Mouse (Mus musculus): ENCODE measurements around the gene Def6. TPM values are rescaled to one million over a fixed set of nuclear protein-coding genes. Genes with fewer than 3 reads are reported as not detected.
A peak's percentile ranks its signal among the peaks of the same experiment; 100 is the strongest.

The Def6 gene
- total RNA-seq (2021): 1 to 10 TPM; 2.9 to 4.5 TPM
- polyA plus RNA-seq (2012; rRNA removed): 3.4 and 4.0 TPM in 2 replicates
- long read RNA-seq: 0 reads

DNA sequence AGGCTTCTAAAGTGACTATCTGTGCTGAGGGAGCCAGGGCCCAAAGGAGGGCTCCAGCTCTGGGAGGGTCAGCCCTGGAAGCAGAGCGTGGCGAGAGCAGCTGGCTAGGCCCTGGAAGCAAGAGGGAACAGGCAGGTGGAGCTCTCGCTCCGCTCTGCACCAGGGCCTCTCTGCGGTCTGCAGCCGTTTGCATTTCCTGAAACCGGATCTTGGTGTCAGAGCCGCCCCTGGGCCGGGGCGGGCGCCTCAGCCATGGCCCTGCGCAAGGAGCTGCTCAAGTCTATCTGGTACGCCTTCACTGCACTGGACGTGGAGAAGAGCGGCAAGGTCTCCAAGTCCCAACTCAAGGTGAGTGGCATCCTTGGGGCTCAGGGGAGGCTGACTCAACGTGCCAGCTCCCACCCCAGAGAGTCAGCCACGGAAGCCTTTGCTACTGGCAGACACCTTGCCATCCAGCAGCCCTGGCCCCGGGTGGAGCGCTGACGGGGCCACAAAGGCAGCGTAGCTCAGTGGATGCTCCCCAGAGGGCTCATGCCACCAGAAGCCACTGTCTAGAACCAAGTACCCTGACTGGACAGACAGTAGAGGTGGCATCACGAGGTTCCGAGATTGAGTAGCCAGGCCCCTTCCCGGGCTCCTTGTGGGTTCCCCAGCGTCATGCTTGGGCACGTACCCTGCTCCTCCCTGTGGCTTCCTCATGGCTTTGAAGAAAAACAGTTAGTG is at the start of gene Def6:
Gene Def6, plus strand, starts transcription at position 188 of the 723 bp plus-strand sequence.
- TF ChIP-seq CTCF (IDR thresholded peaks at IDR 0.05) (peak; percentile 80), POLR2A (IDR thresholded peaks at IDR 0.05; ENCODE audit: insufficient read depth, low read depth, low read length) (peak; percentile 85), EP300 (IDR thresholded peaks at IDR 0.05; ENCODE audit: insufficient read depth, low read depth, low read length) (peak; percentile 61; the same call in 1 of the 2 replicates)

DNA sequence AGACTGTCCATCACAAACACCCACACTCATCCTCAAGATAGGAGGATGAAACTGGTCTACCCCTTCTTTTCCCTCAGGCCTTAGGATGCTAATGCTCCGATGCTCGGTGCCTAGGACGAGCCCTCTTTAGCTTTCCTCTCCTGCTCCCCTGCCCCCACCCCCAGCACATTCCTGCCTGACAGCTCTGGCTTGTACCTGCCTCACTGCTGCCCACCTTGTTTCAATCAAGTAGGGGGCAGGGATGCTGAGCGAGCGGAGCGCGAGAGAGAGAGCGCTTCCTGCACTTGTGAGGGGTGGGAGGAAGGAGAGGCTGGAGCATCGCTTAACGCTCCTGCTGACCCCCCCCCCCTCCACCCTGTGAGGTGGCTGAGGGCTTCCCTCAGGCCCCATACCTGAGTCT is 47.2 kb upstream of the Def6 start:
- Histone ChIP-seq H3K9ac (ENCODE audit: low read depth, low read length) (no peak overlapping the region), H3K79me2 (replicated peaks; ENCODE audit: control insufficient read depth, insufficient read depth, low read length) (no peaks in the 10 kb centered on the region), H3K27ac (no peak overlapping the region), H3K4me1 (ENCODE audit: control insufficient read depth, insufficient read depth, low read length) (no peaks in the 10 kb centered on the region), H3K4me3 (no peak overlapping the region), H3K27me3 (ENCODE audit: control insufficient read depth, insufficient read depth, low read length) (no peaks in the 10 kb centered on the region; the same call in 1 of the 2 replicates), H3K36me3 (ENCODE audit: control insufficient read depth, insufficient read depth, low read length) (no peaks in the 10 kb centered on the region)
- intact Hi-C loops (cut with DNase I): loop anchor here (5.0 to 10.0 kb wide), 2 partner anchors 173 to 246 kb away; no protein-coding TSS in a partner anchor
- WGBS: 15% methylated on average over 10 of the region's 10 CpGs
- no peak for DNase-seq
- no peak for TF ChIP-seq CTCF (IDR thresholded peaks at IDR 0.05)
- TF ChIP-seq POLR2A (IDR thresholded peaks at IDR 0.05; ENCODE audit: insufficient read depth, low read depth, low read length): no peak
- no peak for TF ChIP-seq EP300 (IDR thresholded peaks at IDR 0.05; ENCODE audit: insufficient read depth, low read depth, low read length)

More for the DNA sequence above, at the start of gene Def6:
- intact Hi-C loops (cut with DNase I): loop anchor here (1.0 to 10.0 kb wide), 4 partner anchors 15 to 317 kb away; no protein-coding TSS in a partner anchor
- H3K36me3 ChIP-seq (ENCODE audit: control insufficient read depth, insufficient read depth, low read length): no peaks in the 10 kb centered on the region
- 19% methylated on average over 26 of the region's 26 CpGs for WGBS
- H3K79me2 ChIP-seq (replicated peaks; ENCODE audit: control insufficient read depth, insufficient read depth, low read length): no peaks in the 10 kb centered on the region
- peak within 1 kb of the TSS; percentile 82 for H3K9ac ChIP-seq (ENCODE audit: low read depth, low read length)
- H3K27me3 ChIP-seq (ENCODE audit: control insufficient read depth, insufficient read depth, low read length): no peaks in the 10 kb centered on the region
- H3K27ac ChIP-seq: peak within 1 kb of the TSS; percentile 85
- peaks cover 2% of the 10 kb centered on the region; the same call in 1 of the 2 replicates for H3K4me1 ChIP-seq (ENCODE audit: control insufficient read depth, insufficient read depth, low read length)
- H3K4me3 ChIP-seq: peak within 1 kb of the TSS; percentile 71
- peak; percentile 84 to 89 for DNase-seq

DNA sequence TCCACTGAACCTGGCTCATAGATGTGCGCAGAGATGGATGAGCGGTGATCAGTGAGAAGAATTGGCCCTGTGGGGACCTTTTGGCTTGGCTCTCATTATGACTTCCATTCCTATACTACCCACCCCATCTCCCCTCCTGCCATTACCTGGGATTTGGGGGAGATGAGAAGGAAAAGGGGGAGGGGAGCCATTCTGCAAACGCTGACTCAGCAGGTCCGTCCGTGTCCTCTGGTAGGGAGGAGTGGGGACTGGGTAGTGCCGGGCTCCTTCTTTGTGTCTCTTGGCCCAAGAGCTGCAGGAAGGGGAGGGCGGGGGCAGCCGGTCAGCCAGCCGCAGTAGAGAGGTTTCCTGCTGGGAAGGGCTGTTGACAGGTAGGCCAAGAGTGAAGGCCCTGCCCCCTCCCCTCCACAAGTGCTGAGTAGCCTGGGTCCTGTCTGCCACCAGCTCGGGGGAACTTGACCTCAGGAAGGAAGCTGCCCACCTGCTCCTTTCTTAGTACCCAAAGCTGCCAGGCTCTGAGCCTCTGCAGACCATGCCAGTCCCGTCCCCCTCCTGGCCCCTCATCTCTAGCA is 46.2 kb upstream of the Def6 start:
- H3K27me3 ChIP-seq (ENCODE audit: control insufficient read depth, insufficient read depth, low read length): no peaks in the 10 kb centered on the region; the same call in 1 of the 2 replicates
- intact Hi-C loops (cut with DNase I): loop anchor here (5.0 to 10.0 kb wide), 2 partner anchors 174 to 247 kb away; no protein-coding TSS in a partner anchor
- no peak for DNase-seq
- no peak overlapping the region for H3K27ac ChIP-seq
- H3K36me3 ChIP-seq (ENCODE audit: control insufficient read depth, insufficient read depth, low read length): no peaks in the 10 kb centered on the region
- H3K9ac ChIP-seq (ENCODE audit: low read depth, low read length): no peak overlapping the region
- WGBS: 15% methylated on average over 11 of the region's 11 CpGs
- H3K4me1 ChIP-seq (ENCODE audit: control insufficient read depth, insufficient read depth, low read length): no peaks in the 10 kb centered on the region
- H3K79me2 ChIP-seq (replicated peaks; ENCODE audit: control insufficient read depth, insufficient read depth, low read length): no peaks in the 10 kb centered on the region
- no peak overlapping the region for H3K4me3 ChIP-seq
- TF ChIP-seq POLR2A (IDR thresholded peaks at IDR 0.05; ENCODE audit: insufficient read depth, low read depth, low read length): no peak
- no peak for TF ChIP-seq EP300 (IDR thresholded peaks at IDR 0.05; ENCODE audit: insufficient read depth, low read depth, low read length)
- TF ChIP-seq CTCF (IDR thresholded peaks at IDR 0.05): no peak

DNA sequence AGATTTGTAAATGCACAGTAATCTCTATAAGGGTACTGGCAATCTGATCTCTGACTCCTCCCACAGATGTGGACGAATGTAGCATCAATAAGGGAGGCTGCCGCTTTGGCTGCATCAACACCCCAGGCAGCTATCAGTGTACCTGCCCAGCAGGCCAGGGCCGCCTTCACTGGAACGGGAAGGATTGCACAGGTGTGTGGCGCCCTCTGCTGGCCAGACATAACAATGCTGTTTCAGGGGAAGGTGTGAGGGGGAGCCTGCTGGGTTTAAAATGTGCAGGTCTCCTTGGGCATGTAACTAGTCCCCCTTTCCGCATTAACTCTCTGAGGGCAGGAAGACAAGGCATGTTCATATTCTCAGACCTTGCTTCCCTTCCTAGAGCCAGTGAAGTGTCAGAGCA is 43.9 kb upstream of the Def6 start:
- no peaks in the 10 kb centered on the region for H3K27me3 ChIP-seq (ENCODE audit: control insufficient read depth, insufficient read depth, low read length)
- intact Hi-C loops (cut with DNase I): loop anchor here (1.0 to 10.0 kb wide), 3 partner anchors 78 to 249 kb away; no protein-coding TSS in a partner anchor
- 2% methylated on average over 6 of the region's 6 CpGs for WGBS

DNA sequence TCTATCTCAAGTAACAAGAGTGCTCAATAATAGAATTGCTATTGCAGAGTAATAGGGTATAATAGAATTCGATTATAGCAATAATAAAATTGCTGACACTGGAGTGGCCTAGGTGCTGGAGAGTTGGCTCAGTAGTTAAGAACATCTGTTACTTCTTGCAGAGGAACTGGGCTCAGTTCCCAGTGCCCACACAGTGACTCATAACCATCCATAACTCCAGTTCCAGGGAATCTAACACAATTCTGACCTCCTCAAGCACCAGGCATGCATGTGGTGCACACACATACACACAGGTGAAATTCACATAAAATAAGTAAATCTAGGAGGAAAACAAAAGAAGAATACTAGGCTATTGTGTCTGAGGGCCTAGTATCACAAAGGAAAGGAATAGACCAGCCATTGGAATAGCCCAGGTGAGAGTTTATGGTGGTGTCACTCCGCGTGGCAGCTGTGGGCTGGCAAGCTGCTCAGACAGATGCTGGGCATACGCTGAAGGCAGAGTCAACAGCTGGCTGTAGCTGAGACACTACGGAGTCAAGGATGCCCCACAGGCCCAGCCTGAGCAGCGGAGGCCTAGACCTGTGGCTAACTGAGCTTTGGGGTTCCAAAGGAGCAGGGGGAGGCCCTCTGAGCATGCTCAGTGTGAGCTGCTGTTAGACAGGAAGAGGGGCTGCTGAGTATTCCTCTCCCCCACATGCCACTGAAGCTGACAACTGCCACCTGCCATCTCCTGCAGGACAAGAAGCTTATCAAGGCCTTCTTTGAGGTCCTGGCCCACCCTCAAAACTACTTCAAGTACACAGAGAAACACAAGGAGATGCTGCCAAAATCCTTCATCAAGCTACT is 36.9 kb upstream of the Def6 start:
- intact Hi-C loops (cut with DNase I): no loop called here
- H3K27ac ChIP-seq: no peak overlapping the region
- H3K4me1 ChIP-seq (ENCODE audit: control insufficient read depth, insufficient read depth, low read length): peaks cover 2% of the 10 kb centered on the region; the same call in 1 of the 2 replicates
- no peaks in the 10 kb centered on the region for H3K27me3 ChIP-seq (ENCODE audit: control insufficient read depth, insufficient read depth, low read length)
- TF ChIP-seq EP300 (IDR thresholded peaks at IDR 0.05; ENCODE audit: insufficient read depth, low read depth, low read length) (no peak), CTCF (IDR thresholded peaks at IDR 0.05) (no peak), POLR2A (IDR thresholded peaks at IDR 0.05; ENCODE audit: insufficient read depth, low read depth, low read length) (no peak)
- H3K36me3 ChIP-seq (ENCODE audit: control insufficient read depth, insufficient read depth, low read length): no peaks in the 10 kb centered on the region
- no peaks in the 10 kb centered on the region for H3K79me2 ChIP-seq (replicated peaks; ENCODE audit: control insufficient read depth, insufficient read depth, low read length)
- WGBS: 86% methylated on average over 6 of the region's 6 CpGs
- DNase-seq: no peak
- no peak overlapping the region for H3K4me3 ChIP-seq
- no peak overlapping the region for H3K9ac ChIP-seq (ENCODE audit: low read depth, low read length)

More for the DNA sequence above, 43.9 kb upstream of the Def6 start:
- TF ChIP-seq EP300 (IDR thresholded peaks at IDR 0.05; ENCODE audit: insufficient read depth, low read depth, low read length) (peak; percentile 72; the same call in 1 of the 2 replicates), POLR2A (IDR thresholded peaks at IDR 0.05; ENCODE audit: insufficient read depth, low read depth, low read length) (no peak), CTCF (IDR thresholded peaks at IDR 0.05) (peak; percentile 99)
- Histone ChIP-seq H3K4me1 (ENCODE audit: control insufficient read depth, insufficient read depth, low read length) (no peaks in the 10 kb centered on the region), H3K9ac (ENCODE audit: low read depth, low read length) (no peak overlapping the region), H3K79me2 (replicated peaks; ENCODE audit: control insufficient read depth, insufficient read depth, low read length) (no peaks in the 10 kb centered on the region), H3K36me3 (ENCODE audit: control insufficient read depth, insufficient read depth, low read length) (no peaks in the 10 kb centered on the region), H3K4me3 (no peak overlapping the region), H3K27ac (no peak overlapping the region)
- peak; percentile 72 to 86 for DNase-seq
